Mouse (Mus musculus) retina, embryonic 14.5 days (tissue): ENCODE results near the gene Cldn9.

Experiments used
- DNase-seq: peaks from one replicate; pipeline ENCODE4 v3.0.0-alpha.2; 2015; ENCODE audit warnings: low spot score

Cldn9 gene

GRCm38 (mm10) chr17:23680336-23680735 lies 3.5 kb downstream of the Cldn9 start:
- DNase-seq, result no peak

GRCm38 (mm10) chr17:23679127-23679835 lies 4.5 kb downstream of the Cldn9 start, which contains the start of gene Cldn6:
Gene Cldn6, plus strand, starts transcription at chr17:23679249.
- DNase-seq, result no peak

- peak; percentile 82 for DNase-seq
Measured at GRCm38 (mm10) chr17:23677236-23677679, 6.6 kb downstream of the Cldn9 start, which contains the start of gene Tnfrsf12a. Gene Tnfrsf12a, minus strand, starts transcription at chr17:23677468.

GRCm38 (mm10) chr17:23676473-23677031 lies 7.3 kb downstream of the Cldn9 start:
- DNase-seq, result peak; percentile 28

DNA sequence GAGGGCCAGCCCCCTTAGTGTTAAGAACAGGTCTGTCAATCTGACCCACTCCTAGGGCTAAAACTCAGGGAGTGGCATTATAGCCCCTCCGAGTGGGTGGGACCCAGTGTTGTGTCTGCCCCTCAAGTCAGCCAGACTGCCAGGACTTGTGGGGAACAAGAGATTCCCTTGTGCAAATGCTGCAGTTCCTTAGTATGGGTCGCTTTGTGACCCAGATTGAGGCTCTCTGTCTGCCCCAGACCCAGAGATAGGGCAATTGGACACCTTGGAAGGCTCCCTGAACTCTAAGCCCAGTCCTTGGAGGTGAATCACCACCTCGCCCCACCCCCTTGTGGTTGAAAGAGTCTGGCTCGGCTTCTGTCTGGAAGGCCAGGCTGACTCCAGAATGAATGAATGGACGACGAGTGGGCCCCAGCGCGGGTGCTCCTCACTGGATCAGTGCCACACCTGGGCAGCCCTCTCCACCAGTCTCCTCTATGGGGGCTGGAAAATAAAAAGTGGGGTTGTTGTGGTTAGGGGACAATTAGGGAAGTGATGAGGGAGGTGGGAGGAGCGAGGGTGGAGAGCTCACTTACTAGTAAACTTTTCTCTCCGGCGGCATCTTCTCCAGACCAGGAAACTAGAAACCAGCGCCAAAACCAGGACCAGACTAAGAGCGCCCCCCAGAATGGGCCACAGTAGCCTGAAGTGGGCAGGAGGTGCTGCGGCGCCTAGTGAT lies 8.1 kb downstream of the Cldn9 start:
- DNase-seq, result no peak

DNA sequence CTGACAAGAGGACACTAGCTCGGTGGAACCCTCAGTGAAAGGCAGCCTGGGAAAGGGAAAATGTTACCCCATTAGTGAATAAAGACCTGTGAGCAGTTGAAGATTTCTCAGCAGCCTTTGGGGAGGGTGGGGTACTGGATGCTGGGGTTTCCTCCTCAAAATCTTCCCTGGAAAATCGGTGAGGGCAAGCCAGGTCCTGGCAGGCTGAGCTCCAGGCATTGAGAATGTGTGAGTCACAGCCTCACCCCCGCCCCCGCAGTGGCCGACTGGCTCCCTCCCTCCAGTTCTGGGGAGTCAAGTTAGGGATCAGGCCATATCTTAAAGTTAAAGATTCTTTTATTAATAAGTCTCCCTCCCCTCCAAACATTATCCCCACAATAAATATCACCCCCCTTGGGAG lies 8.7 kb downstream of the Cldn9 start:
- DNase-seq, result no peak

DNA sequence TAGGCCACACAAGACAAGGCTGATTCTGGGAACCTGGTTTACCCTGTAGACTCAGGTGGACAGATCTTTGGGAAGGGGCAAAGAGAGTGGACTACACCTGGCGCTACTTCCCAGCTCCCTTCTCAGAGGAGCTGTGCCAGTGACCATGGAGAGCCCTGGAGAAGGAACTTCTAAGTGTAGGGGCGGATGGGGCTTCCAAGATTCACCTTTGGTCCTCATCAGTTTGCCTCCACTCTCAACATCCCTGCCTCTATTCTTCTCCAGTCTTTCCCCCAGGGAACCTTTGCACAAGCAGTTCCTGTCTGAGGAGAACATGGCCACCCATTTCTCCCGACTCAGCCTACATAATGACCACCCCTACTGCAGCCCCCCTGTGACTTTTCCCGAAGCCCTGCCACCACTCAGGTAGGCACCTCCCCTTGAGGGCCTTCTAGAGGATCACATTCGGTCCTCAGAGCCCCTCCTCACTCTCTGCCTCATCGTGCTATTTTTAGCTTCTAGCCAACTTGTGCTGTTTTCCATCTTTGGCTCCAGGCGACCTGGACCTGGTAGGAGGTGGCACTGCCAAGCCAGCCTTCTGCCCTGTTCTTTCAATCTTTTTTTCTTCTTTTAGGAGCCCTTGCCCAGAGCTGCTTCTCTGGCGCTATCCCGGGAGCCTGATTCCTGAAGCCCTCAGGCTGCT lies 9.4 kb downstream of the Cldn9 start:
- no peak for DNase-seq

DNA sequence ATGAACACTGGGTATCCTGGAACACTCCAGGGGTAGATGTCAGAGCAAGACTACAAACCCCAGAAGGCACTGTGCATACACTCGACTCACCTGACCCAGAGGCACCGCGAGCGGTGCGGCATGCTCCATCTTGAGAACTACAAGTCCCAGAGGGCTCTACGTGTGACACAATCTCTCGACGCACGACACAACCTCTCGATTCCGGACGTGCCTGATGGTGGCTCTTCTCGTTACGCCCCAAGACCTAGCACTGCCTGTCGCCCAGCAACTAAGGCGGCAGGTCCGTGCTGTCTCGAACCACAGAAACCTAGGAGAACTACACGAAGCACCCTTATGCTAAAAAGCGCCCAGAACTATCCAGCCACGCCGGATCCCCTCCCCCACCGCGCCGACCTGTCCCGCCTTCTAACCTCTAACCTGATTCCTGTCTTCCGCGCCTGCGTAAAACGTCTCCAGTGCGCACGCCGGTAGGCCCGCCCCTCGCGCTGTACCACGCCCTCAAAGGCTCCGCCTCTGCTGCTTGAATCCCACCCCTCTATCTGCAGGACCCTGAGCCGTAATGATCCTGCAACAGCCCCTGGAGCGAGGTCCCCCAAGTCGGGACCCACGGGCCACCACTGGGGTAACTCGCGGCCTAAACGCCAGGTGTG lies 10.3 kb downstream of the Cldn9 start, which contains the start of the genes Hcfc1r1 and Thoc6:
Gene Hcfc1r1 (plus strand): TSS at position 173 of the 650 bp plus-strand sequence.
Gene Thoc6 (minus strand): TSS at position 459 of the 650 bp plus-strand sequence.
- peak; percentile 90 for DNase-seq

GRCm38 (mm10) chr17:23672761-23673160 lies 11.1 kb downstream of the Cldn9 start:
- DNase-seq, result no peak

DNA sequence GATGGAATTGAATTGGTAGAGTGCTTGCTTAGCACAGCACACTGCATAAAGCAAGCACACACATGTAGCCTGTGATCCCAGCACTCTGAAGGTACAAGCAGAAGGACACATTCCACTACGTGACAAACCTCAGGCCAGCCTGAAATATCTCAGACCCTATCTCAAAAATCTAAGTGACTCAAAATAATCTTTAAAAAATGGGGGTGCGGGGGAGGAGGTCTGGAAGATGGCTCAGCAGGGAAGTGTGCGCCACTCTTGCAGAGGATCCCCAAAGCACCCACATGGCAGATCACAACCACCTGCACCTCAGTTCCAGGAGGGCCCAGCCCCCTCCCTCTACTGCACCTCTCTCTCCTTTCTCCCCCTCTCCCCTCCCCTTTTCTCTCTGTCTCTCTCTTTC lies 12.3 kb downstream of the Cldn9 start:
- DNase-seq, result no peak

GRCm38 (mm10) chr17:23670516-23671074 lies 13.2 kb downstream of the Cldn9 start:
- no peak for DNase-seq

GRCm38 (mm10) chr17:23665511-23665910 lies 18.3 kb downstream of the Cldn9 start:
- no peak for DNase-seq

- peak; percentile 77 for DNase-seq
Measured at GRCm38 (mm10) chr17:23664556-23665021, 19.2 kb downstream of the Cldn9 start.

DNA sequence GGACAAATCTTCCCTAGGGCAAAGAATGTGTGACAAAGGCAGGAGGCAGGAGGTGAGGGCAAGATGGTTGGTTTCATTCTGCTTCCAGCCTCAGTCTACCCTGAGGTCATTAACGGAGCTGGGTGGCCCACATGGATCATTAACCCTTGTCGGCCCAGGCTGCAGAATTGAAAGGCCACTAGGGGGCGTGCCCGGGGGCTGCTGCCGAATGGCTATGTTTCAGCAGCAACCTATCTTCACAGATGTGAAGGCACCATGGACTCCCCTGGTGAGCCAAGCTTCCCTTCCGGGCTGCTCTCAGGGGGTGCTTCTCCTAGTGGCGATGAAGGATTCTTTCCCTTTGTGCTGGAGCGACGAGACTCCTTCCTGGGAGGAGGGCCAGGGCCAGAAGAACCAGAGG lies 22.3 kb downstream of the Cldn9 start:
- DNase-seq, result peak; percentile 51

DNA sequence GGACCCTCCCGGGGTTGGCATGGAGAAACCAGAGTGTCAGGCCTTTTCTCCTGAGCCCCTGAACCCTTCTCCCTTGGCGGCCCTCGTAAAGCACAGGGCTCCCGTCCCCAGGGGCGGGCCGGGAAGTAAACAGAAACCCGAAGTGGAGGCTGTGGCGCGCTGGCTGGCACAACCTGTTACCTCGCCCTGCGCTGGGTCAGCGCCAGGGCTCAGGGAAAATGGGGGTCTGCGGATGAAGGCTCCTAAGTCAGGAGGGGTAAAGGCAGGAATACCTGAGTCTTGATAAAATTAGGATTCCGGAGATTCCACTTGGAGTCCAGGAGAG lies 23.0 kb downstream of the Cldn9 start:
- DNase-seq, result no peak

DNA sequence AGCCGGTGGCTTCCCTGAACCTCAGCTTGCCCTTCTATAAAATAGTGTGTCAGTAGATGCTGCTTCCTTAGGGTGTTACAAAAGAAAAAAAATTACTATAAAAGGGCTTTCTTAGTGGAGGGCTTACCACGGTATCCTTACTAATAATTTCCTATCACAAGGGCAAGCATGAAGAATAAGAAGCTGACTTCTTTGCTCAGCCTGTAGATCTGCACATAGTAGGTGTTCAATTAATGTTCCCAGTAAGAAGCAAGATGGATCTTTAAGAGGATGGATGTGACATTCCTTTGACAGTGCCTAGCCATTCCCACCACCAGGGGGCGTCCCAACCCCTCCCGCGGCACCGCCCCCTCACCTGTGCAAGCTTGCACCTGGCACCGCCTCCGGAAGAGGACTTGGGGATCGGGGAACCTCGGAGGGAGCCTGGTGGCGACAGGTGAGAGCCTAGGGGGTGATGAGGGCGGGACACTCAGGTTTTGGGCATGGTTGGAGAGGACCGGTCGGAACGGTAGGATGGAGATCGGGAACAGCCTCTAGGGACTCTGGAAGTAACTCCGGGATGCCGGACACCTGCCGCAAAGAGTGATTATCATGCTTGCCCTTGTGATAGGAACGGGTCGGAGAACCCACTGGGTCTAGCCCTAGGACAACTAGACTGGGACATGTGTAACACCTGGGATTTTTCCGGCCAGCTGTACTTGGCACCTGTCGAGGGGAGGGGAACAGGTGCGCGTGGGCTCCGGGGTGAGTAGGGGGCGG lies 23.5 kb downstream of the Cldn9 start, which contains the start of gene Bicdl2:
Gene Bicdl2 (plus strand): TSS at position 390 of the 759 bp plus-strand sequence.
- DNase-seq, result no peak

- no peak for DNase-seq
Measured at GRCm38 (mm10) chr17:23658450-23658849, 25.4 kb downstream of the Cldn9 start.

DNA sequence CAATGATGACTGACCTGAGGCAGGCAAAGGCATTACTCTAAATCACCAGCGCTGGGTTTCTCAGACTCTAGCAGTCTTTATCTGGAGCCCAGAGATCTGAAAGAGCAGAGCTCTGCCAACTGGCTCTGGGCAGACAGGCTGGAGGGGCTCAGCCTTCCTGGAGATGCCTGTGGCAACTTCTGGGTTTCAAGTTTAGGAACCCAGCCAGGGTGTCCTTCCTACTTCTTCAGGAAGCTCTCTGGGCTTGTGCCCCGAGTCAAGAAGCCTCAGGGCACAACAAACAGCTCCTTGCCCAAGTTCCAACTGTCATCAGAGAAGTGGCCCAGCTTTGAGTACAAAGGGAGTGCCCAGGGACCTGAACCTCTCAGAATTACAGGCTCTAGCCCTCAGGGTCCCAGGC lies 29.4 kb downstream of the Cldn9 start:
- no peak for DNase-seq

DNA sequence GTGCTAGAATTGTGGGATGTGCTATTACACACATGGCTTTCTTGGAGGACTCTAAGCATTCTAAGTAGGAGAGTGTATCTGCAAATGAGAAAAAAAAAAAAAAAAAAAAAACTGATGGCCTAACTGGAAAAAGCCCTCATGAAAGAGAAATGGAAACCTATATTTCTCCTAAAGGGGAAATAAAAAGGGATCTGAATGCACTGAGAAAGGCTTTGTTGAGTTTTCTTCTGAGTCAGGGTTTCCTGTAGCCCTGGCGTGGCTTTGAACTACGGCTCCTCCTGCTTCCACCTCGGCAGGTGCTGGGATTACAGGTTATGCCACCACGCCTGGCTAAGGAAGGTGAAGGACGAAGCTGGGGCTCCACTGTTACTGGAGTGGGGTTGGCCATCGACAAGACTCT lies 29.8 kb downstream of the Cldn9 start:
- no peak for DNase-seq

GRCm38 (mm10) chr17:23653324-23653723 lies 30.5 kb downstream of the Cldn9 start:
- no peak for DNase-seq

- no peak for DNase-seq
Measured at GRCm38 (mm10) chr17:23651363-23651762, 32.5 kb downstream of the Cldn9 start.
